Mouse (Mus musculus) heart, embryonic 16.5 days (tissue): ENCODE data around the gene Mrpl54. TPM values are rescaled to one million over a fixed set of nuclear protein-coding genes. Genes with fewer than 3 reads are reported as not detected.
"Not testable (repeated sequence)": the region's sequence is repeated elsewhere in the genome, so short reads cannot be mapped to it uniquely, and the experiment has no call there.

ENCODE experiments used
- ATAC-seq: fragments of 200-750 bp; cut with Nextera tagmentation; replicated peaks from 2 replicates; pipeline ENCODE4 v1.8.0; 2017; ENCODE audit warnings: moderate number of reproducible peaks; ENCODE audit not compliant: insufficient read depth, low FRiP score; ENCODE audit errors: extremely low read depth
- H3K27ac ChIP-seq: fragments of 300-500 bp; sonication (generic); 2 replicates; pipeline ENCODE4 v1.5.1; 2014; ENCODE audit warnings: mild to moderate bottlenecking, low read length, control low read depth, moderate library complexity
- H3K27me3 ChIP-seq: fragments of 300-500 bp; sonication (generic); 2 replicates; pipeline ENCODE4 v1.6.1; 2014; ENCODE audit warnings: low read length, mixed read lengths; ENCODE audit not compliant: control insufficient read depth, insufficient read depth
- H3K36me3 ChIP-seq: fragments of 300-500 bp; sonication (generic); 2 replicates; pipeline ENCODE4 v1.6.1; 2014; ENCODE audit not compliant: control insufficient read depth, insufficient read depth
- H3K4me1 ChIP-seq: fragments of 300-500 bp; sonication (generic); 2 replicates; pipeline ENCODE4 v1.6.1; 2014; ENCODE audit warnings: low read length, mixed read lengths; ENCODE audit not compliant: control insufficient read depth, insufficient read depth
- H3K4me2 ChIP-seq: fragments of 300-500 bp; sonication (generic); 2 replicates; pipeline ENCODE4 v1.6.1; 2014; ENCODE audit warnings: low read depth, mild to moderate bottlenecking, control low read depth, low read length
- H3K4me3 ChIP-seq: fragments of 300-500 bp; sonication (generic); 2 replicates; pipeline ENCODE4 v1.5.1; 2014; ENCODE audit warnings: mild to moderate bottlenecking, control low read depth, low read length
- H3K9ac ChIP-seq: fragments of 300-500 bp; sonication (generic); 2 replicates; pipeline ENCODE4 v1.6.1; 2014; ENCODE audit warnings: low read length, control low read depth
- H3K9me3 ChIP-seq: fragments of 300-500 bp; sonication (generic); replicated peaks from 2 replicates; pipeline ENCODE4 v1.6.1; 2016; ENCODE audit warnings: low read length; ENCODE audit not compliant: control insufficient read depth
- WGBS: fragments of 180-500 bp; shearing (Covaris S2); extraction: QIAGEN DNeasy Blood & Tissue Kit; methylation state at CpG from one replicate; pipeline ENCODE4 v1.1.7; 2014; 5-methylcytosine and 5-hydroxymethylcytosine counted together
- polyA plus RNA-seq: library from polyadenylated mRNA; unstranded; fragments of >200 nt; fragmentation: Nextera tagmentation; extraction: Ambion mirVana; gene quantifications from 2 replicates; pipeline ENCODE4 v1.2.1, GENCODE M21; 2015

The Mrpl54 gene
- polyA plus RNA-seq, 1 experiment from 2014 or later: 230 TPM

DNA sequence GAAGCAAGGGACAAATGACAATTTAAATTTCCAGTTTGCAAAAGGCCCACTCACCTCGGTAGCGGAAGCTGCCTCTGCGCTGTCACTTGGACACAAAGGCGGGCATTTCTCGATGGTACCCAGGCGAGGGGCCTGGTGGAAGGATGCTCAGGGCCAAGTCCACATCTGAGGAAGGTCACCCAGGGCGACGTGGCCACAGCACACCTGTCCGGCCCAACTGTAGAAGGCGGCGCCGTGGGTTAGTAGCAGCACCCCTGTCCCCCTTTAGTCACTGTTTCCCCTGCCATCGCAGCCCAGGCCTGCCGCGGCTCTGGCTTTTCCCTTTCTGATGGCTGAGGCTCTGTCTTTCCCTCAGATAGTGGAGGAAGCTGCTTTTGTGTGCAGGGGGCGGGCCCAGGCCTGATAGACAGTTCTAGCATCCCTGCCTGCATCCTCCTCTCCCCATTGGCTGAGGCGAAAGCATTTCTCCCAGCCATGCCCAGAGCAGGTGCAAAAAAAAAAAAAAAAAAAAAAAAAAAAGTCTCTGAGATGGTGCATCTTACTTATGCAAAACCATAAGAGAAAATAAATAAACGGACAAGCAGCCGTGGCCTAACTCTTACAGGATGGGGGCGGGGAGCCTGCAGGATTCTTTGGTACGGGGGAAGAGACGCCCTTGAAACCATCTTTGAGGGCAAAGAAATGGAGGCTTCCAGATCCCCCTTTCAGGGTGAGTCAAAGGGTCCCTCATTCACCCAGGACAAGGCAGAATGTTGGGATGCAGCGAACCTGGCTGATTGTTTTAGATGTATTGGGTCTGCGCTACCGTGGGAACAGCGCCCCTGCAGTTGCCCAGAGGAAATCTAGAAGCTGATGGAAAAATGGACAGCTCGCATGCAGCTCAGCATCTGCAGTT lies 36.0 kb downstream of the Mrpl54 start, which contains the start of gene Atcay:
Gene Atcay, minus strand, starts transcription at position 396 of the 895 bp plus-strand sequence.
- ATAC-seq: no peak
- 13% methylated on average over 27 of the region's 27 CpGs for WGBS
- Histone ChIP-seq H3K4me1 (0 out of 2 replicates have a peak, but pooled peaks cover 12% of the 10 kb centered on the region), H3K27ac (no peak within 1 kb of the TSS), H3K9ac (no peak within 1 kb of the TSS), H3K36me3 (no peaks in the 10 kb centered on the region), H3K4me2 (peak within 1 kb of the TSS; percentile 48), H3K4me3 (peak within 1 kb of the TSS; percentile 22; the same call in 1 of the 2 replicates), H3K27me3 (peaks cover 16% of the 10 kb centered on the region), H3K9me3 (no peaks in the 10 kb centered on the region)

DNA sequence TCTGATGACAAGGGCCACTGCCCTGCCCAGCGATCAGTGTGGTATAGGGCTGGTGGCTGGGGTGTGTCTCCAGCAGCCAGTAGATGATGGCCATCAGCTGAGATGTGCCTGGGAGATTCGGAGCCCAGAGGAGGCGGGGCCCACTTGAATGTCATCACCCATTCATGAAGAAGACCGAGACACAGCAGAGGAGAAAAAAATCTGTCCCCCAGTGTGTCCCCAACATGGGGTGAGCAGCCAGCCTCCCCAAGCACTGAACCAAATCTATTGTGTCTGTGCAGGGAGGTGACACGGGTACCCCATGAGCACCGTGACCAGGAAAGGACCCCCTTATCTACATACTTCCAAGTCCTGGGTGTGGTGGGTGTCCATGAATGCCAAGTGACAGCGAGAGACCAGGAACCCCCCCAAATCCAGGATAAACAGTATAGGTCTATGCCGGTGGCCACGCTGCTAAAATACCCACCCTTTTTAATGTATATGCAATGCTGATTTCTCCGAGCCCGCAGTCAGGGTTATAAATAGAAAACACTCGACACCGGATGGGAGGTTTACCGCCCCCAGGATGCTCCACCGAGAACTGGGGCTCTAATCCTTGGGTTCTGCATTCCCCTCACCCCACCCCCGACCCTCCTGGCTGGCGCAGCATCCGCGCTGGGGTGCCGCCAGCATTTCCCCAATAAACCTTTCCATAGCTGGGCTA lies 36.8 kb downstream of the Mrpl54 start:
- H3K27me3 ChIP-seq: peaks cover 16% of the 10 kb centered on the region
- no peak overlapping the region for H3K9ac ChIP-seq
- no peak overlapping the region for H3K27ac ChIP-seq
- WGBS: 8% methylated on average over 20 of the region's 20 CpGs
- 0 out of 2 replicates have a peak, but pooled peaks cover 12% of the 10 kb centered on the region for H3K4me1 ChIP-seq
- no peaks in the 10 kb centered on the region for H3K36me3 ChIP-seq
- peak overlapping the region; percentile 48 for H3K4me2 ChIP-seq
- H3K9me3 ChIP-seq: no peaks in the 10 kb centered on the region
- ATAC-seq: no peak
- peak overlapping the region; percentile 22; the same call in 1 of the 2 replicates for H3K4me3 ChIP-seq

DNA sequence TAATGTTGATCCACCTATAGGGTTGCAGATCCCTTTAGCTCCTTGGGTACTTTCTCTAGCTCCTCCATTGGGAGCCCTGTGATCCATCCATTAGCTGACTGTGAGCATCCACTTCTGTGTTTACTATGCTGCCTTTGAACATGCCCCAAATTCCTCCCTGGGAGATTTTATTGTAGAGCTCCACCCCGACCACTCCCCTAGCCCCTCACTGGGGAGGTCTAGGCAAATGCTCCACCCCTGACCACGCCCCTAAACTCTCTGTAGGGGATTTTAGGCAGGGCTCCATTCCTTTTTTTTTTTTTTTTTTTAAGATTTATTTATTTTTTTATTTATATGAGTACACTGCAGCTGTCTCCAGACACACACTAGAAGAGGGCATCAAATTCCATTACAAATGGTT lies 43.0 kb downstream of the Mrpl54 start:
- not testable (repeated sequence) for H3K4me1 ChIP-seq, H3K27me3 ChIP-seq, H3K27ac ChIP-seq, H3K9ac ChIP-seq, H3K4me3 ChIP-seq, H3K36me3 ChIP-seq, H3K4me2 ChIP-seq, ATAC-seq, H3K9me3 ChIP-seq
- WGBS: 51% methylated on average over 2 of the region's 2 CpGs

DNA sequence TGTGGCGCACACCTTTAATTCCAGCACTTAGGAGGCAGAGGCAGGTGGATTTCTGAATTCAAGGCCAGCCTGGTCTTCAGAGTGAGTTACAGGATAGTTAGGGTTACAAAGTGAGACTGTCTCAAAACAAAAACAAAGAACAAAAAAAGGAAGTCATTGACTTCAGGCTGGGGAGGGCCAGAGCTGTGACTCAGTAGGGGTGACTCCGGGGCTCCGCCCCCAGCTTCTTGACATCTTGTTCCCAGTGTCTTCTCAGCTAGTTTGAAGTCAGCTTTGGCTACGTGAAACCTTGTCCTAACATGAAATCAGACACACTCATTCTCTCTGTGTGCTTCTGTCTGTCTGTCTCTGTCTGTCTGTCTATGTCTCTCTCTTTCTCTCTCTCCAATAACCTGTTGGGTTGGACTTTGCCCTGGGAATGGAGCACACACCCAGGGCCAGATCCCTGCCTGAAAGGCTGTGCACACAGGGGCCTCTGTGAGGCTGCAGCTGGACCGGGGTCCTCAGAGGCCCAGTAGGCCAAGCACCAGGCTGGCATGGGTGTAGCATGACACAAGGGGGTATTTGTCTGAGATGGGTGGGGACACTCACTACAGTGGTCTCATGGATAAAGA lies 45.2 kb downstream of the Mrpl54 start:
- no peak for ATAC-seq
- WGBS: 79% methylated on average over 5 of the region's 5 CpGs

DNA sequence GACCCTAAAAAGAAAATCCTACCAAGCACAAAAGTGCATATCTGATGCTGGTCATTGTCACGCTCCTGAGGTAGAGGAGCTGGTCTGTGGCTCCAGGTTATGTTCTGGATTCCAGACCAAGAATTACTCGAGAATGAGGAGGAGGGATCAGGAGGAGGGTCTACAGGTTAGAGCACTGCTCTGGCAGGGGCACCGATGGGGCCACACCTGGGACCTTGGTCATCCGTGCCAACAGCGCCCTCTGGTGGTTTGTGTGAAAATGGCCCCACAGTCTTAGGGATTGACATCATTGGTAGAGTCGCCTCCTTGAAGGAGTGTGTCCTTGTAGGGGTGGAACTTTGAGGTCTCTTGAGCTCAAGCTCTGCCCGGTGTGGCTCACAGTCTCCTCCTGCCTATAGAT lies 48.8 kb downstream of the Mrpl54 start:
- no peaks in the 10 kb centered on the region for H3K27me3 ChIP-seq
- H3K4me1 ChIP-seq: no peaks in the 10 kb centered on the region
- no peak overlapping the region for H3K4me2 ChIP-seq
- no peak overlapping the region for H3K27ac ChIP-seq
- no peaks in the 10 kb centered on the region for H3K36me3 ChIP-seq
- WGBS: 32% methylated on average over 7 of the region's 7 CpGs
- peak; percentile 64 for ATAC-seq
- no peak overlapping the region for H3K4me3 ChIP-seq
- H3K9ac ChIP-seq: no peak overlapping the region
- no peaks in the 10 kb centered on the region for H3K9me3 ChIP-seq

More for the DNA sequence above, 45.2 kb downstream of the Mrpl54 start:
- Histone ChIP-seq H3K27me3 (no peaks in the 10 kb centered on the region), H3K27ac (no peak overlapping the region), H3K4me2 (no peak overlapping the region), H3K4me1 (no peaks in the 10 kb centered on the region), H3K9ac (no peak overlapping the region), H3K9me3 (no peaks in the 10 kb centered on the region), H3K4me3 (no peak overlapping the region), H3K36me3 (no peaks in the 10 kb centered on the region)

DNA sequence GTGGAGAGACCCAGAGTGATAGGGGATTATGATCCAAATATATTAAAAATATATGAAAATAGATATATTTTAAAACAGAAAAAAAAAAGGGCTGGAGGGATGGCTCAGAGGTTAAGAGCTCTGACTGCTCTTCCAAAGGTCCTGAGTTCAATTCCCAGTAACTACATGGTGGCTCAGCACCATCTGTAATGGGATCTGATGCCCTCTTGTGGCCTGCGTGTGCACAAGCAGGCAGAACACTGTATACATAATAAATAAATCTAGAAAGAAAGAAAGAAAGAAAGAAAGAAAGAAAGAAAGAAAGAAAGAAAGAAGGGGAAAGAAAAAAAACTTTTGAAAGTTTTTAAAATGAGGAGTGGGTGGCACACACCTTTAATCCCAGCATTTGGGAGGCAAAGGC lies 49.5 kb downstream of the Mrpl54 start:
- not testable (repeated sequence) for H3K4me2 ChIP-seq, H3K9ac ChIP-seq, H3K36me3 ChIP-seq, H3K9me3 ChIP-seq, H3K27me3 ChIP-seq, H3K27ac ChIP-seq, ATAC-seq, H3K4me1 ChIP-seq, H3K4me3 ChIP-seq
- 4% methylated on average over 1 of the region's 1 CpGs for WGBS

DNA sequence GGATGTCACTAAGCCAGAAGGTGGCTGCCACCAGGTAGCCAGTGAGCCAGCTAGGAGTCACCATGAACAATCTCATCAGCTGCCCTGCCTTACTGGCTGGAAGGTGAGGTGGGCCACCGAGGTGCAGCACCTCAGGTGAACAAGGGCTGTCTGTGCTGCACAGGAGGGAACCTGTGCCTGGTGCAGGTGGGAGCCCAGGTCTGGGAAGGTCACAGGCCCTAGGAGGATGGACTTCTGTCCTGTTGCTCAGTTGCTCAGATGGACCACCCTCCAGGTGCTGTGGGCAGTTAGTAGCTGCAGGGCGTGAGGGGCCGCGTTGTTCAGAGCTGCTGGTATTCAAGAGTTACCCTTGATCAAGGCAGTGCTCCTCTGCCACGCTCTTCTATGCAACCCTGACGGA lies 49.9 kb downstream of the Mrpl54 start:
- 82% methylated on average over 6 of the region's 6 CpGs for WGBS
- ATAC-seq: no peak
- Histone ChIP-seq H3K4me3 (no peak overlapping the region), H3K9ac (no peak overlapping the region), H3K27me3 (no peaks in the 10 kb centered on the region), H3K4me1 (no peaks in the 10 kb centered on the region), H3K27ac (no peak overlapping the region), H3K9me3 (no peaks in the 10 kb centered on the region), H3K36me3 (no peaks in the 10 kb centered on the region), H3K4me2 (no peak overlapping the region)

DNA sequence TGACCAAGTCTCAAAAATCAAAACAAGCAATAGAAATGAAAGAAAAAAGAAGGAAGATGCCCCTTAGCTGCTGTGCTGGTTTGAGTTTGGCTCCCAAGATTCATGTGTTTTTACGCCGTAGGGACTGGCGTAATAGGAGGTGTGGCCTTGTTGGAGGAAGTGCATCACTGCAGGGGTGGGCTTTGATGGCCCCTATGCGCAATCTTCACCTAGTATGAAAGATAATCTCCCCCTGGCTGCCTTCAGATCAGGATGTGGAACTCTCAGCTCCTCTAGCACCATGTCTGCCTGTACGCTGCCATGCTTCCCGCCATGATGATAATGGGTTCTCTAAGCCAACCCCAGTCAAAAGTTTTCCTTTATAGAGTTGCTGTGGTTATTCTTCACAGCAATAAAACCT lies 50.5 kb downstream of the Mrpl54 start:
- Histone ChIP-seq H3K4me1 (no peaks in the 10 kb centered on the region), H3K9me3 (no peaks in the 10 kb centered on the region), H3K27ac (no peak overlapping the region), H3K4me3 (no peak overlapping the region), H3K9ac (no peak overlapping the region), H3K27me3 (no peaks in the 10 kb centered on the region), H3K4me2 (no peak overlapping the region), H3K36me3 (no peaks in the 10 kb centered on the region)
- 88% methylated on average over 6 of the region's 6 CpGs for WGBS
- no peak for ATAC-seq
